ENCODE assay signal across 31 mouse cellular contexts in the genomic region with DNA sequence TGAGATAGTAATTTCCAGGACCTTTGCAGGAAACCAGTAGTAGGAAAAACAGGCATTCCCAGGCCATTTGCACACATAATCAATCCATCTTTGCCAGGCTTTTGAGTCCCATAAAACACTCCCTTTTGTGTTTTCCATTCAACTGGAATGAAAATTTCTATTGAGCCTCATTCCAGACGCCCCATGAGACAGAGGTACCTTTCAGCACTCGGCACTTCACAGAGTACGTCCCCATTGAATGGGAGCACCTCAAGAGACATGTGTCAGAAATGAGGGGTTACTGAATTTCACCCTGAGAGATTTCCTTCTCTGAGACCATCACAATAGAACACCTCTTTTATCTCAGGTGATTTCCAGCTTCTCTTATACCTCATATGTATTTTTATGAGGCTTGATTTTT.
DNase-seq lines count a peak whose midpoint lies in the region; ATAC-seq and TF ChIP-seq lines count a peak whose summit lies in the region.
"Had no signal": no experiment of that assay in that cellular context is flagged by ENCODE, and none has a peak within 500 bp of the region (broad histone marks: within the 10 kb centered on the region; RNA-seq: fewer than 3 reads in every experiment).

No protein-coding gene starts in this region.

- no peaks in the 10 kb centered on the region for H3K27me3 ChIP-seq in embryonic facial prominence, embryonic 15.5 days
- H3K27me3 ChIP-seq: CH12.LX; forebrain, embryonic 15.5 days; kidney, embryonic 15.5 days; limb, embryonic 12.5 days; liver, embryonic 15.5 days had no signal

- intact Hi-C loops in gastrocnemius, adult 2 months (cut with DNase I): no loop called here
- intact Hi-C loops in gastrocnemius, postnatal 14 days (cut with DNase I; ENCODE audit: low total_unique reads): no loop called here

- H3K9ac ChIP-seq in embryonic facial prominence, embryonic 15.5 days: no peak overlapping the region
- H3K9ac ChIP-seq: forebrain, embryonic 15.5 days; hindbrain, embryonic 14.5 days; kidney, embryonic 15.5 days; limb, embryonic 12.5 days; liver, embryonic 15.5 days; lung, embryonic 14.5 days had no signal

- TF ChIP-seq CTCF in gastrocnemius, adult 2 months (IDR thresholded peaks at IDR 0.05): no peak
- TF ChIP-seq CTCF in brain, embryonic 14.5 days (IDR thresholded peaks at IDR 0.05; ENCODE audit: borderline replicate concordance, extremely low read depth, insufficient read depth, insufficient read length): no peak

- no peaks in the 10 kb centered on the region for H3K36me3 ChIP-seq in embryonic facial prominence, embryonic 15.5 days
- H3K36me3 ChIP-seq: forebrain, embryonic 15.5 days; kidney, embryonic 15.5 days; limb, embryonic 12.5 days; liver, embryonic 15.5 days had no signal

- peak overlapping the region; percentile 2; the same call in 1 of the 2 replicates for H3K27ac ChIP-seq in gastrocnemius, adult 2 months
- H3K27ac ChIP-seq in embryonic facial prominence, embryonic 15.5 days (replicated peaks): no peak overlapping the region
- H3K27ac ChIP-seq: forebrain, embryonic 15.5 days; hindbrain, embryonic 14.5 days; kidney, embryonic 15.5 days; layer of hippocampus, adult 2 months; left cerebral cortex, adult 2 months; limb, embryonic 12.5 days; liver, embryonic 15.5 days had no signal

- H3K4me2 ChIP-seq in embryonic facial prominence, embryonic 15.5 days (replicated peaks): no peak overlapping the region
- H3K4me2 ChIP-seq: forebrain, embryonic 15.5 days; heart, embryonic 11.5 days; hindbrain, embryonic 14.5 days; kidney, embryonic 15.5 days; limb, embryonic 12.5 days; liver, embryonic 15.5 days; lung, embryonic 14.5 days; midbrain, embryonic 11.5 days had no signal

- WGBS in embryonic facial prominence, embryonic 15.5 days: 57% methylated on average over 3 of the region's 3 CpGs

- no peak overlapping the region for H3K4me3 ChIP-seq in gastrocnemius, adult 2 months
- no peak overlapping the region for H3K4me3 ChIP-seq in embryonic facial prominence, embryonic 15.5 days (replicated peaks)
- H3K4me3 ChIP-seq: erythroblast, embryonic 14.5 days; forebrain, embryonic 15.5 days; kidney, embryonic 15.5 days; layer of hippocampus, adult 2 months; left cerebral cortex, adult 2 months; limb, embryonic 12.5 days; liver, embryonic 15.5 days; myocyte had no signal

- H3K4me1 ChIP-seq in embryonic facial prominence, embryonic 15.5 days: peaks cover 2% of the 10 kb centered on the region; the same call in 1 of the 2 replicates
- H3K4me1 ChIP-seq: liver, embryonic 15.5 days had no signal

- no peak for DNase-seq in gastrocnemius, adult 2 months
- no peak for DNase-seq in gastrocnemius, postnatal 14 days
- peak; percentile 50 for DNase-seq in Muller cell, postnatal 12 days (ENCODE audit: inconsistent ontology term)
- peak; percentile 25 for DNase-seq in brain, embryonic 14.5 days (ENCODE audit: low read depth)
- DNase-seq in urinary bladder, adult 18-20 months (ENCODE audit: low spot score in 2 of 2): no peak
- DNase-seq: cerebellum, adult 11 months; cerebellum, adult 9-10 months; cerebellum, postnatal 36 days; gastrocnemius, postnatal 25 days; kidney, adult 11 months; kidney, postnatal 36 days; lung, postnatal 14 days; spleen, adult 18-20 months; thymus, postnatal 14 days had no signal

- H3K9me3 ChIP-seq in embryonic facial prominence, embryonic 15.5 days (replicated peaks): no peaks in the 10 kb centered on the region
- H3K9me3 ChIP-seq: forebrain, embryonic 15.5 days; kidney, embryonic 15.5 days; limb, embryonic 12.5 days; liver, embryonic 15.5 days had no signal

- no peak for TF ChIP-seq POLR2A in brain, embryonic 14.5 days (IDR thresholded peaks at IDR 0.05; ENCODE audit: borderline replicate concordance, extremely low read depth, insufficient read depth, insufficient read length, poor library complexity, severe bottlenecking)

- peak; percentile 43; the same call in 1 of the 2 replicates for ATAC-seq in embryonic facial prominence, embryonic 15.5 days (ENCODE audit: insufficient number of reproducible peaks, low FRiP score, low TSS enrichment, low read depth)
- no peak for ATAC-seq in monocyte, adult 5-6 weeks (replicated peaks; ENCODE audit: insufficient number of reproducible peaks, low FRiP score, low TSS enrichment, poor library complexity, severe bottlenecking)
- ATAC-seq: forebrain, embryonic 15.5 days; inflammation-experienced regulatory T-cells, adult 6 months; midbrain, embryonic 16.5 days had no signal

Comparison
In these comparisons a context has a peak if more than half of its experiments do, and no peak if none do; other contexts are left out.
1. DNase-seq: peak in Muller cell, postnatal 12 days (single experiment) and brain, embryonic 14.5 days (single experiment); none in gastrocnemius, adult 2 months (single experiment), gastrocnemius, postnatal 14 days (single experiment) and urinary bladder, adult 18-20 months (0 of 2).